Mouse (Mus musculus): ENCODE measurements at regions not wholly inside any gene's neighbourhood (a gene's known extent, or its start where the extent isn't known, plus 50 kb on each side); places are given as distances from the start of the nearest gene placed in this dataset.

DNA sequence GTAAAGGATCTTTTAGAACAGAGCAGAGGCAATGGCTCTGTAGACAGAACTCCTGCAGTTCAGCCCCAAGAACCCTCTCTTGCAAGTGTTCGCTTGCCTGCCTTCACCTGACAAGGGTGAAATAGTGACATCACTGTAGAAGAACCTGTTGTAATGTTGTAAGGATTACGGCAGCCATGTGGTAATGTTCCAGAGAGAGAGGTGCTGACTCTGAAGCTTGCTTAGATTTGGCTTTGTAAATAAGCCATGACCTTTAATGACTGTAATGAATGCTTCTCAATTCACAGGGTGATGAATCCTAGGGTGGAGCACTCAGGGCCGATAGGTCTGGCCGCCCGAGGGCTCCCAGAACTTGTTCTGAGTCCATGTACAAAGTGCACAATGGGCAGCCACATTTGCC, 230.2 kb downstream of the Irx1 start:
- TF ChIP-seq CTCF (conservative IDR thresholded peaks at IDR 0.05; ENCODE audit: insufficient read depth, insufficient read length, low read depth, low read length) (no peak), POLR2A (IDR thresholded peaks at IDR 0.05; ENCODE audit: low read depth, low read length) (no peak)
